Mouse (Mus musculus): ENCODE data around the gene Nhsl1.
A peak's percentile ranks its signal among the peaks of the same experiment; 100 is the strongest.

The Nhsl1 gene

GRCm38 (mm10) chr10:18318916-18319481 is at the start of gene Nhsl1:
Nhsl1 (plus strand) TSS chr10:18318985.
- peak; percentile 59 for DNase-seq (ENCODE audit: low spot score)

- DNase-seq (ENCODE audit: low spot score), result no peak
Measured at GRCm38 (mm10) chr10:18276090-18276734, 42.6 kb upstream of the Nhsl1 start.

GRCm38 (mm10) chr10:18283991-18284390 is 34.8 kb upstream of the Nhsl1 start:
- DNase-seq (ENCODE audit: low spot score), result no peak

- DNase-seq (ENCODE audit: low spot score), result no peak
Measured at GRCm38 (mm10) chr10:18289512-18289911, 29.3 kb upstream of the Nhsl1 start.

GRCm38 (mm10) chr10:18305106-18305505 is 13.7 kb upstream of the Nhsl1 start:
- no peak for DNase-seq (ENCODE audit: low spot score)

GRCm38 (mm10) chr10:18315071-18315470 is 3.7 kb upstream of the Nhsl1 start:
- DNase-seq (ENCODE audit: low spot score), result no peak

- no peak for DNase-seq (ENCODE audit: low spot score)
Measured at GRCm38 (mm10) chr10:18317521-18317920, 1.3 kb upstream of the Nhsl1 start.

- DNase-seq (ENCODE audit: low spot score), result peak; percentile 85
Measured at GRCm38 (mm10) chr10:18317961-18318915, 547 bp upstream of the Nhsl1 start.

GRCm38 (mm10) chr10:18319691-18320090 is 906 bp downstream of the Nhsl1 start:
- DNase-seq (ENCODE audit: low spot score), result no peak

- DNase-seq (ENCODE audit: low spot score), result no peak
Measured at GRCm38 (mm10) chr10:18321861-18322260, 3.1 kb downstream of the Nhsl1 start.

GRCm38 (mm10) chr10:18323701-18324100 is 4.9 kb downstream of the Nhsl1 start:
- no peak for DNase-seq (ENCODE audit: low spot score)

- DNase-seq (ENCODE audit: low spot score), result no peak
Measured at GRCm38 (mm10) chr10:18328331-18328908, 9.6 kb downstream of the Nhsl1 start.

GRCm38 (mm10) chr10:18329096-18330038 is 10.6 kb downstream of the Nhsl1 start:
- DNase-seq (ENCODE audit: low spot score), result peak; percentile 45

- DNase-seq (ENCODE audit: low spot score), result no peak
Measured at GRCm38 (mm10) chr10:18330445-18330844, 11.7 kb downstream of the Nhsl1 start.

GRCm38 (mm10) chr10:18333575-18333974 is 14.8 kb downstream of the Nhsl1 start:
- DNase-seq (ENCODE audit: low spot score), result no peak

- DNase-seq (ENCODE audit: low spot score), result no peak
Measured at GRCm38 (mm10) chr10:18334176-18334575, 15.4 kb downstream of the Nhsl1 start.

- no peak for DNase-seq (ENCODE audit: low spot score)
Measured at GRCm38 (mm10) chr10:18334734-18335133, 15.9 kb downstream of the Nhsl1 start.

- DNase-seq (ENCODE audit: low spot score), result no peak
Measured at GRCm38 (mm10) chr10:18337725-18338124, 18.9 kb downstream of the Nhsl1 start.

- no peak for DNase-seq (ENCODE audit: low spot score)
Measured at GRCm38 (mm10) chr10:18339386-18339785, 20.6 kb downstream of the Nhsl1 start.

GRCm38 (mm10) chr10:18340930-18341329 is 22.1 kb downstream of the Nhsl1 start:
- DNase-seq (ENCODE audit: low spot score), result no peak
